Mouse (Mus musculus): ENCODE data around the gene Ugt1a8.

Ugt1a8 gene

GRCm38 (mm10) chr1:88224029-88224776 is 136.6 kb downstream of the Ugt1a8 start:
- DNase-seq = peak; percentile 3

- peak; percentile 2 for DNase-seq
Measured at GRCm38 (mm10) chr1:88225301-88225700, 137.7 kb downstream of the Ugt1a8 start.

GRCm38 (mm10) chr1:88225741-88226140 is 138.1 kb downstream of the Ugt1a8 start:
- peak; percentile 2 for DNase-seq

- DNase-seq = peak; percentile 24
Measured at GRCm38 (mm10) chr1:88226670-88227379, 139.2 kb downstream of the Ugt1a8 start, which contains the start of gene Mroh2a. Gene Mroh2a, plus strand, starts transcription at chr1:88226986.

- peak; percentile 4 for DNase-seq
Measured at GRCm38 (mm10) chr1:88227482-88227881, 139.9 kb downstream of the Ugt1a8 start.

- peak; percentile 13 for DNase-seq
Measured at GRCm38 (mm10) chr1:88228121-88228520, 140.5 kb downstream of the Ugt1a8 start.

GRCm38 (mm10) chr1:88229566-88229965 is 142.0 kb downstream of the Ugt1a8 start:
- DNase-seq = peak; percentile 4

GRCm38 (mm10) chr1:88229986-88230385 is 142.4 kb downstream of the Ugt1a8 start:
- peak; percentile 20 for DNase-seq

GRCm38 (mm10) chr1:88230421-88230820 is 142.8 kb downstream of the Ugt1a8 start:
- peak; percentile 6 for DNase-seq

GRCm38 (mm10) chr1:88230981-88231802 is 143.6 kb downstream of the Ugt1a8 start:
- DNase-seq = peak; percentile 4

GRCm38 (mm10) chr1:88231803-88232499 is 144.3 kb downstream of the Ugt1a8 start:
- no peak for DNase-seq

GRCm38 (mm10) chr1:88232664-88233380 is 145.2 kb downstream of the Ugt1a8 start:
- DNase-seq = no peak

GRCm38 (mm10) chr1:88233421-88234247 is 146.0 kb downstream of the Ugt1a8 start:
- no peak for DNase-seq

- DNase-seq = no peak
Measured at GRCm38 (mm10) chr1:88234248-88234610, 146.6 kb downstream of the Ugt1a8 start.

GRCm38 (mm10) chr1:88234646-88235045 is 147.0 kb downstream of the Ugt1a8 start:
- no peak for DNase-seq

GRCm38 (mm10) chr1:88235046-88235893 is 147.7 kb downstream of the Ugt1a8 start:
- no peak for DNase-seq

- no peak for DNase-seq
Measured at GRCm38 (mm10) chr1:88235894-88236415, 148.3 kb downstream of the Ugt1a8 start.

- DNase-seq = no peak
Measured at GRCm38 (mm10) chr1:88237311-88237710, 149.7 kb downstream of the Ugt1a8 start.

- DNase-seq = no peak
Measured at GRCm38 (mm10) chr1:88238771-88239170, 151.2 kb downstream of the Ugt1a8 start.

- DNase-seq = no peak
Measured at GRCm38 (mm10) chr1:88240072-88240471, 152.5 kb downstream of the Ugt1a8 start.

Data from right cerebral cortex, postnatal 25 days (tissue).